ENCODE assay signal across 8 mouse cellular contexts in genomic region chr17:36836874-36837647, GRCm38 (mm10). TPM values are rescaled to one million over a fixed set of nuclear protein-coding genes. Genes with fewer than 3 reads are reported as not detected.
DNase-seq lines count a peak whose midpoint lies in the region; ATAC-seq lines count a peak whose summit lies in the region.

TSS of gene Trim26 (plus strand) at chr17:36837134.

- H3K9me3 ChIP-seq in heart, embryonic 13.5 days, result no peaks in the 10 kb centered on the region
- no peaks in the 10 kb centered on the region for H3K9me3 ChIP-seq in liver, embryonic 12.5 days (replicated peaks)
- H3K9me3 ChIP-seq in stomach, embryonic 15.5 days, result no peaks in the 10 kb centered on the region

- H3K27ac ChIP-seq in brown adipose tissue, adult 24 weeks (replicated peaks; ENCODE audit: low read depth, low read length), result peak within 1 kb of the TSS; percentile 89
- H3K27ac ChIP-seq in heart, embryonic 13.5 days (replicated peaks), result peak within 1 kb of the TSS; percentile 96
- peak within 1 kb of the TSS; percentile 82 for H3K27ac ChIP-seq in liver, embryonic 12.5 days
- peak within 1 kb of the TSS; percentile 98 for H3K27ac ChIP-seq in stomach, embryonic 15.5 days

- DNase-seq in CD4-positive, CD25-positive, alpha-beta regulatory T cell, adult 2 months (ENCODE audit: low read depth, low spot score), result peak; percentile 97
- peak; percentile 68 for DNase-seq in fat pad, adult 2 months (ENCODE audit: extremely low read depth, low read depth, low spot score)
- DNase-seq in kidney, postnatal 10 days, result peak; percentile 98
- peak; percentile 99 for DNase-seq in natural killer cell, adult 2 months (ENCODE audit: low spot score in 2 of 2)

- peaks cover 7% of the 10 kb centered on the region; the same call in 1 of the 2 replicates for H3K36me3 ChIP-seq in heart, embryonic 13.5 days
- H3K36me3 ChIP-seq in liver, embryonic 12.5 days, result no peaks in the 10 kb centered on the region
- no peaks in the 10 kb centered on the region for H3K36me3 ChIP-seq in stomach, embryonic 15.5 days

- peak within 1 kb of the TSS; percentile 73 for H3K4me2 ChIP-seq in heart, embryonic 13.5 days
- H3K4me2 ChIP-seq in liver, embryonic 12.5 days, result peak within 1 kb of the TSS; percentile 93
- peak within 1 kb of the TSS; percentile 69 for H3K4me2 ChIP-seq in stomach, embryonic 15.5 days

- H3K9ac ChIP-seq in heart, embryonic 13.5 days, result peak within 1 kb of the TSS; percentile 95
- H3K9ac ChIP-seq in liver, embryonic 12.5 days, result peak within 1 kb of the TSS; percentile 73
- peak within 1 kb of the TSS; percentile 82 for H3K9ac ChIP-seq in stomach, embryonic 15.5 days

- peaks cover 5% of the 10 kb centered on the region; the same call in 1 of the 2 replicates for H3K4me1 ChIP-seq in brown adipose tissue, adult 24 weeks (ENCODE audit: control insufficient read depth, insufficient read depth, insufficient read length, low read length)
- H3K4me1 ChIP-seq in heart, embryonic 13.5 days, result peaks cover 25% of the 10 kb centered on the region
- H3K4me1 ChIP-seq in liver, embryonic 12.5 days, result peaks cover 27% of the 10 kb centered on the region
- H3K4me1 ChIP-seq in stomach, embryonic 15.5 days, result peaks cover 10% of the 10 kb centered on the region

- no peaks in the 10 kb centered on the region; the same call in 1 of the 2 replicates for H3K27me3 ChIP-seq in heart, embryonic 13.5 days (replicated peaks)
- peaks cover 26% of the 10 kb centered on the region; the same call in 1 of the 2 replicates for H3K27me3 ChIP-seq in liver, embryonic 12.5 days (replicated peaks)
- no peaks in the 10 kb centered on the region for H3K27me3 ChIP-seq in stomach, embryonic 15.5 days (replicated peaks)

- H3K4me3 ChIP-seq in brown adipose tissue, adult 24 weeks (ENCODE audit: insufficient read depth, low read depth, low read length), result peak within 1 kb of the TSS; percentile 78
- H3K4me3 ChIP-seq in heart, embryonic 13.5 days, result peak within 1 kb of the TSS; percentile 80
- peak within 1 kb of the TSS; percentile 71 for H3K4me3 ChIP-seq in liver, embryonic 12.5 days
- peak within 1 kb of the TSS; percentile 73 for H3K4me3 ChIP-seq in stomach, embryonic 15.5 days (replicated peaks)

- WGBS in heart, embryonic 13.5 days, result under 1% methylated on average over 58 of the region's 58 CpGs
- WGBS in liver, embryonic 12.5 days (ENCODE audit: insufficient replicate concordance), result under 1% methylated on average over 55 of the region's 58 CpGs
- WGBS in stomach, embryonic 15.5 days, result under 1% methylated on average over 58 of the region's 58 CpGs

- peak; percentile 98 for ATAC-seq in heart, embryonic 13.5 days (ENCODE audit: extremely low read depth, insufficient number of reproducible peaks, low FRiP score, low TSS enrichment)
- ATAC-seq in liver, embryonic 12.5 days, result peak; percentile 98
- ATAC-seq in stomach, embryonic 15.5 days (ENCODE audit: insufficient read depth, low FRiP score, low read depth), result peak; percentile 98

RNA-seq across cellular contexts. Expression of gene Trim26, which starts in this region (rescaled TPM):
- 14.9 and 17.1 TPM in 2 replicates for polyA plus RNA-seq in brown adipose tissue, adult 24 weeks (2012; ENCODE audit: insufficient read depth, insufficient read length, missing spikeins)
- polyA plus RNA-seq in heart, embryonic 13.5 days (2015; fragmentation: Nextera tagmentation; extraction: Ambion mirVana), result 21.7 and 22.8 TPM in 2 replicates
- polyA plus RNA-seq in liver, embryonic 12.5 days (2016; fragmentation: Nextera tagmentation; extraction: Ambion mirVana), result 14.4 and 16.2 TPM in 2 replicates
- polyA plus RNA-seq in stomach, embryonic 15.5 days (2015; fragmentation: Nextera tagmentation; extraction: Ambion mirVana), result 41.0 and 42.2 TPM in 2 replicates

Comparison
In these comparisons a context has a peak if more than half of its experiments do, and no peak if none do; other contexts are left out.
1. Peak in every context shown above with its lines: DNase-seq, ATAC-seq, H3K4me3 ChIP-seq and H3K27ac ChIP-seq.